Mouse (Mus musculus): Measurements from ENCODE around the gene Foxk1. TPM values are rescaled to one million over a fixed set of nuclear protein-coding genes. Genes with fewer than 3 reads are reported as not detected.
A peak's percentile ranks its signal among the peaks of the same experiment; 100 is the strongest.

Foxk1 gene
- total RNA-seq, 2 experiments from 2014 or later = 17.5 to 19.1 TPM

GRCm38 (mm10) chr5:142420317-142420716 is 19.0 kb downstream of the Foxk1 start:
- no peak for DNase-seq

GRCm38 (mm10) chr5:142420920-142421319 is 19.6 kb downstream of the Foxk1 start:
- no peak for DNase-seq

GRCm38 (mm10) chr5:142421886-142422285 is 20.6 kb downstream of the Foxk1 start:
- DNase-seq = no peak

GRCm38 (mm10) chr5:142423141-142423540 is 21.8 kb downstream of the Foxk1 start:
- DNase-seq = no peak

GRCm38 (mm10) chr5:142423701-142424100 is 22.4 kb downstream of the Foxk1 start:
- no peak for DNase-seq

GRCm38 (mm10) chr5:142424627-142425349 is 23.5 kb downstream of the Foxk1 start:
- DNase-seq = peak; percentile 63

- no peak for DNase-seq
These were observed 25.2 kb downstream of the Foxk1 start for GRCm38 (mm10) chr5:142426476-142426875.

- DNase-seq = no peak
These were observed 26.6 kb downstream of the Foxk1 start for GRCm38 (mm10) chr5:142427876-142428275.

- no peak for DNase-seq
These were observed 27.4 kb downstream of the Foxk1 start for GRCm38 (mm10) chr5:142428691-142429090.

- no peak for DNase-seq
These were observed 29.7 kb downstream of the Foxk1 start for GRCm38 (mm10) chr5:142431029-142431428.

- DNase-seq = peak; percentile 42
These were observed 30.6 kb downstream of the Foxk1 start for GRCm38 (mm10) chr5:142431811-142432434.

- no peak for DNase-seq
These were observed 31.4 kb downstream of the Foxk1 start for GRCm38 (mm10) chr5:142432695-142433094.

GRCm38 (mm10) chr5:142434052-142434451 is 32.8 kb downstream of the Foxk1 start:
- no peak for DNase-seq

- no peak for DNase-seq
These were observed 34.4 kb downstream of the Foxk1 start for GRCm38 (mm10) chr5:142435736-142436135.

GRCm38 (mm10) chr5:142438380-142438938 is 37.2 kb downstream of the Foxk1 start:
- no peak for DNase-seq

GRCm38 (mm10) chr5:142439911-142440432 is 38.7 kb downstream of the Foxk1 start:
- no peak for DNase-seq

GRCm38 (mm10) chr5:142440451-142441147 is 39.3 kb downstream of the Foxk1 start:
- peak; percentile 88 for DNase-seq

GRCm38 (mm10) chr5:142441332-142442044 is 40.2 kb downstream of the Foxk1 start:
- DNase-seq = no peak

- no peak for DNase-seq
These were observed 40.7 kb downstream of the Foxk1 start for GRCm38 (mm10) chr5:142442045-142442440.

GRCm38 (mm10) chr5:142443514-142443913 is 42.2 kb downstream of the Foxk1 start:
- no peak for DNase-seq

GRCm38 (mm10) chr5:142443994-142444393 is 42.7 kb downstream of the Foxk1 start:
- no peak for DNase-seq
